Mouse (Mus musculus): ENCODE measurements around the gene Lztr1. TPM values are rescaled to one million over a fixed set of nuclear protein-coding genes. Genes with fewer than 3 reads are reported as not detected.
A peak's percentile ranks its signal among the peaks of the same experiment; 100 is the strongest.

Lztr1 gene
- polyA plus RNA-seq, 1 experiment: 295 TPM

GRCm38 (mm10) chr16:17474761-17475160 lies 33.7 kb upstream of the Lztr1 start:
- 84% methylated on average over 2 of the region's 2 CpGs for WGBS
- no peaks in the 10 kb centered on the region for H3K27me3 ChIP-seq (replicated peaks; ENCODE audit: control insufficient read depth, insufficient read depth, low read length)
- no peak overlapping the region for H3K27ac ChIP-seq (ENCODE audit: insufficient read depth, low read depth, low read length)
- TF ChIP-seq CTCF (conservative IDR thresholded peaks at IDR 0.05; ENCODE audit: insufficient read depth, insufficient read length, low read depth, low read length) (no peak), POLR2A (IDR thresholded peaks at IDR 0.05; ENCODE audit: low read depth, low read length) (no peak)
- H3K4me3 ChIP-seq (ENCODE audit: insufficient read depth, low read depth, low read length): no peak overlapping the region
- peaks cover 9% of the 10 kb centered on the region; the same call in 1 of the 2 replicates for H3K4me1 ChIP-seq (ENCODE audit: control insufficient read depth, insufficient read depth, low read length)
- H3K36me3 ChIP-seq (ENCODE audit: control insufficient read depth, insufficient read depth, low read length): peaks cover 4% of the 10 kb centered on the region
- DNase-seq: no peak

GRCm38 (mm10) chr16:17475326-17475725 lies 33.2 kb upstream of the Lztr1 start:
- 70% methylated on average over 4 of the region's 4 CpGs for WGBS
- no peak overlapping the region for H3K4me3 ChIP-seq (ENCODE audit: insufficient read depth, low read depth, low read length)
- H3K36me3 ChIP-seq (ENCODE audit: control insufficient read depth, insufficient read depth, low read length): peaks cover 1% of the 10 kb centered on the region

DNA sequence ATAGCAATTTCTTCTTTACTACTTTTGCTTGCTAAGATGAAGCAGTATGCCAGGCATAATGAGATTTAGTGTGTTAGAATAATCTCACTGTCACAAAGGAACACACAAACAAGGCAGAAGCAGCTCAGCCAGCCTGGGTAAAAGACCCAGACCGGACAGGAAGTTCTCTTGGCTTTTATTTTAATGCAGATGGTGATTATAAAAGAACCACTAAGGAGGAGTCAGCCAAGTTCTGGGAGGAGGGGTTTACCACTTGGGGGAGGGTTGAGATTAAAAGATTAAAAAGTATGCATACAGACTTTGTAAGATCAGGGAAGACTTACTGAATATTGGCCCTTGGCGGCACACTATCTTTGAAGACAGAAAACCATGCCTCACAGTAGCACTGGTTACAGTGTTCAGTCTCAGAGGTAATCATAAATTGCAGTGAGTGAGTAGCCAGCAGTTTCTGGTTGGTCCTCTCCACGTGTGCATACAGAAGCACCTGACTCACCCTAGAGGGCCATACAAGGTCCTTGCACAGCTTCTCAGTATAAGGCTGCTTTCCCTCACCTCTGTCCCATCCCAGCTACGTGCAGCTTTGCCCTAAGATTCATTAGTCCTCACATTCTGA lies 30.1 kb upstream of the Lztr1 start:
- TF ChIP-seq CTCF (conservative IDR thresholded peaks at IDR 0.05; ENCODE audit: insufficient read depth, insufficient read length, low read depth, low read length) (no peak), POLR2A (IDR thresholded peaks at IDR 0.05; ENCODE audit: low read depth, low read length) (no peak)
- WGBS: 54% methylated on average over 4 of the region's 4 CpGs
- Histone ChIP-seq H3K27ac (ENCODE audit: insufficient read depth, low read depth, low read length) (no peak overlapping the region; the same call in 1 of the 2 replicates), H3K4me1 (ENCODE audit: control insufficient read depth, insufficient read depth, low read length) (peaks cover 9% of the 10 kb centered on the region; the same call in 1 of the 2 replicates), H3K4me3 (ENCODE audit: insufficient read depth, low read depth, low read length) (no peak overlapping the region), H3K36me3 (ENCODE audit: control insufficient read depth, insufficient read depth, low read length) (no peaks in the 10 kb centered on the region; the same call in 1 of the 2 replicates), H3K27me3 (replicated peaks; ENCODE audit: control insufficient read depth, insufficient read depth, low read length) (no peaks in the 10 kb centered on the region)
- DNase-seq: no peak

More at GRCm38 (mm10) chr16:17475326-17475725, 33.2 kb upstream of the Lztr1 start:
- Histone ChIP-seq H3K4me1 (ENCODE audit: control insufficient read depth, insufficient read depth, low read length) (peaks cover 9% of the 10 kb centered on the region; the same call in 1 of the 2 replicates), H3K27ac (ENCODE audit: insufficient read depth, low read depth, low read length) (no peak overlapping the region), H3K27me3 (replicated peaks; ENCODE audit: control insufficient read depth, insufficient read depth, low read length) (no peaks in the 10 kb centered on the region)
- TF ChIP-seq POLR2A (IDR thresholded peaks at IDR 0.05; ENCODE audit: low read depth, low read length): no peak
- no peak for TF ChIP-seq CTCF (conservative IDR thresholded peaks at IDR 0.05; ENCODE audit: insufficient read depth, insufficient read length, low read depth, low read length)
- no peak for DNase-seq

- no peak for DNase-seq
- H3K27me3 ChIP-seq (replicated peaks; ENCODE audit: control insufficient read depth, insufficient read depth, low read length): no peaks in the 10 kb centered on the region
- TF ChIP-seq CTCF (conservative IDR thresholded peaks at IDR 0.05; ENCODE audit: insufficient read depth, insufficient read length, low read depth, low read length): no peak
- TF ChIP-seq POLR2A (IDR thresholded peaks at IDR 0.05; ENCODE audit: low read depth, low read length): no peak
- no peak overlapping the region for H3K4me3 ChIP-seq (ENCODE audit: insufficient read depth, low read depth, low read length)
- H3K4me1 ChIP-seq (ENCODE audit: control insufficient read depth, insufficient read depth, low read length): peaks cover 10% of the 10 kb centered on the region; the same call in 1 of the 2 replicates
- 90% methylated on average over 2 of the region's 2 CpGs for WGBS
- H3K36me3 ChIP-seq (ENCODE audit: control insufficient read depth, insufficient read depth, low read length): peaks cover 2% of the 10 kb centered on the region; the same call in 1 of the 2 replicates
- no peak overlapping the region for H3K27ac ChIP-seq (ENCODE audit: insufficient read depth, low read depth, low read length)
Measured at GRCm38 (mm10) chr16:17481465-17481864, 27.0 kb upstream of the Lztr1 start.

DNA sequence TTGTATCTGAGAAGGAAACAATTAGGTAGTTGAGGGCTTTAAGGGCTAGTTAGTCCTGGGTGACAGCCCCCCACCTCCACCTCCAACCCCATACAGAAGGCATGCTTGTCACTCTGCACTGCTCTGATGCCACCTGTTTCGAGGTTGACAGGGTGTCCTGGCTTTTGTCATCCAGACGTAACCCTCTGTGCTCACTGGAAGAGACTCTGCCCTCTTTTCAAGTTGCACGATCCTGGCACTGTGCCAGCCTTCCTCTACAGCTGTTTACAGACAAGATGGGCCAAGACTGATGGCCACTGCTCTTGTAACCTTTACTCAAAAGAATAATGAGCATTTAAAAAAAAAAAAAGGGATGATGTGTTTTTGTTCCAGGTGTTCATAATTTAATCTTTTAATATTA lies 22.0 kb upstream of the Lztr1 start:
- Histone ChIP-seq H3K27ac (ENCODE audit: insufficient read depth, low read depth, low read length) (no peak overlapping the region), H3K36me3 (ENCODE audit: control insufficient read depth, insufficient read depth, low read length) (peaks cover 2% of the 10 kb centered on the region; the same call in 1 of the 2 replicates), H3K27me3 (replicated peaks; ENCODE audit: control insufficient read depth, insufficient read depth, low read length) (no peaks in the 10 kb centered on the region), H3K4me3 (ENCODE audit: insufficient read depth, low read depth, low read length) (no peak overlapping the region), H3K4me1 (ENCODE audit: control insufficient read depth, insufficient read depth, low read length) (0 out of 2 replicates have a peak, but pooled peaks cover 3% of the 10 kb centered on the region)
- TF ChIP-seq CTCF (conservative IDR thresholded peaks at IDR 0.05; ENCODE audit: insufficient read depth, insufficient read length, low read depth, low read length) (no peak), POLR2A (IDR thresholded peaks at IDR 0.05; ENCODE audit: low read depth, low read length) (no peak)
- WGBS: 19% methylated on average over 3 of the region's 3 CpGs
- peak; percentile 67 for DNase-seq

DNA sequence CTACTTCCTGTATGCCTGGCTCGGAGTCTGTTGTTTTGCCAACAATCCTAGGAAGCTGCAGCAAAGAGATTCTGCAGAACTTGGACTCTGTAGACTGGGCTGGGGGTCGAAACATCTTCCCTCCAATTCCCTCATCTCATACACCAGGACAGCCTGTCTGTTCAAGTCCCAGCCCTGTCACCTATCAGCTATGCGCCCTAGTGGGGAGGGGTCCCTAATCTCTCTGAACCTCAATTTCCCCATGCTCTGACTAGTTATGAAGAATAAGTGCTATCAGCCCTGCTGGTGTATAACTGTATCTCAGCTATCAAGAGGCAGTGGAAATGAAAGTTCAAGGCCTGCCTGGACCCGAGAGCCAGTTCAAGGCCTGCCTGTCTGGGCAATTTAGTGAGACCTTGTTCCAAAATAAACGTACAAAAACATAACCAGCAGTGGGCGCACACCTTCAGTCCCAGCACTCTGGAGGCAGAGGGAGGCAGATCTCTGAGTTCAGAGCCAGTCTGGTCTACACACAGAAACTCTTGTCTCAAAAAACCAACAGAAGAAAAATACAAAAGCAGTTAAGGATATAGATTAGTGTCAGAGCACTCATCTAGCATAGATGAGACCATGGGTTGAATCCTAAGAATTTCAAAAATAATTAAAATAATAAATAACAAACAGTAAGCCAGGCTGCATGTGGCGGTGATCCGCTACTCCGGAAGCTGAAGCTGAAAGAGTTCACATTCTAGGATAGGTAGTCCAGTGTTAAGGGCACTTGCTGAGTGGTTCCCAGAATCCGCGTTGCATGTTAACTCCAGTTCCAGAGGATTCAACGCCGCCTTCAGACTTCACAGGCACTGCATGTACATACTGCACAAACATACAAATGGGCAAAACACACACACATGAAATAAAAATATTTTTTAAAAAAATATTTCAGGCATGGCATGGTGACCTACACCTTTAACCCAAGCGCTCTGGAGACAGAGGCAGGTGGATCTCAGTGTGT lies 19.7 kb upstream of the Lztr1 start:
- no peak for TF ChIP-seq POLR2A (IDR thresholded peaks at IDR 0.05; ENCODE audit: low read depth, low read length)
- peak; percentile 44 for TF ChIP-seq CTCF (conservative IDR thresholded peaks at IDR 0.05; ENCODE audit: insufficient read depth, insufficient read length, low read depth, low read length)
- Histone ChIP-seq H3K27me3 (replicated peaks; ENCODE audit: control insufficient read depth, insufficient read depth, low read length) (no peaks in the 10 kb centered on the region), H3K4me3 (ENCODE audit: insufficient read depth, low read depth, low read length) (no peak overlapping the region), H3K27ac (ENCODE audit: insufficient read depth, low read depth, low read length) (no peak overlapping the region), H3K36me3 (ENCODE audit: control insufficient read depth, insufficient read depth, low read length) (peaks cover 2% of the 10 kb centered on the region; the same call in 1 of the 2 replicates), H3K4me1 (ENCODE audit: control insufficient read depth, insufficient read depth, low read length) (0 out of 2 replicates have a peak, but pooled peaks cover 3% of the 10 kb centered on the region)
- 55% methylated on average over 14 of the region's 14 CpGs for WGBS
- DNase-seq: peak; percentile 28
